Mouse (Mus musculus) CD4-positive naive resting alpha-beta T cell, adult 57 days (primary cell): ENCODE measurements around the gene Calcoco2. TPM values are rescaled to one million over a fixed set of nuclear protein-coding genes. Genes with fewer than 3 reads are reported as not detected.

Experiments used
- total RNA-seq: library from RNA; stranded (reverse); gene quantifications from one replicate; pipeline ENCODE4 v1.2.4, GENCODE M21; 2023

Calcoco2 gene
- not detected for total RNA-seq

GRCm38 (mm10) chr11:96111751-96112150 lies at the start of gene Calcoco2:
TSS of gene Calcoco2 (minus strand) at chr11:96111964.

DNA sequence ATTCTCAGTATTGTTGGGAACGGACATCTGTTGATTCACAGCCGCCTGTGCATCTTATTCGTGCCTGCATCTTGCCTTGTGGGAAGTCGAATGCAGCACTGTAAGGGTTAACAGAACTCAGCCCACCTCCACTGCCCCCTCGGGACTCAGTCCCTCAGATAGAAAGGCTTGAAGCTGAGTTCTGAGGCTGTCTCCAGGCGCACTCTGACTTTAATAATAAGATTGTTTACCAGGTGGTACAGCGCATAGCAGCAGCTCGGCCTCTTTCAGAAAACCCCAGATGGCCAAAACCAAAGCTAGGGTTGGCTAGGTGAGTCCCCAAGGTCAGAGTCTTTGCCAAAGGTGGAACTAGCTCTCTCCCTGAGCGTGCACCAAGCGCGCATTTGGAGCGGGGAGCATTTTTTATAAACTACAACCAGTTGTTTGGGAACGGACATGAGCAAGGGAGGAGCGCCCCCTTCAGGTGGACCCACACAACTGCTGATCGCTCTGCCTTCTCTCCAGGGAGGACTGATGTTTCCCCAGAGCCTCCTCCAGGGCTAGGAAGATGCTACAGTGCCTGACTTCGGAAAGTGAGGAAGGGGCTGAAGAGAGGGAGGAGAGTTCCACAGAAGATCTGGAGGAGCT lies 21.6 kb upstream of the Calcoco2 start, which contains the start of gene Ttll6:
Gene Ttll6 (plus strand): TSS at position 548 of the 627 bp plus-strand sequence.

DNA sequence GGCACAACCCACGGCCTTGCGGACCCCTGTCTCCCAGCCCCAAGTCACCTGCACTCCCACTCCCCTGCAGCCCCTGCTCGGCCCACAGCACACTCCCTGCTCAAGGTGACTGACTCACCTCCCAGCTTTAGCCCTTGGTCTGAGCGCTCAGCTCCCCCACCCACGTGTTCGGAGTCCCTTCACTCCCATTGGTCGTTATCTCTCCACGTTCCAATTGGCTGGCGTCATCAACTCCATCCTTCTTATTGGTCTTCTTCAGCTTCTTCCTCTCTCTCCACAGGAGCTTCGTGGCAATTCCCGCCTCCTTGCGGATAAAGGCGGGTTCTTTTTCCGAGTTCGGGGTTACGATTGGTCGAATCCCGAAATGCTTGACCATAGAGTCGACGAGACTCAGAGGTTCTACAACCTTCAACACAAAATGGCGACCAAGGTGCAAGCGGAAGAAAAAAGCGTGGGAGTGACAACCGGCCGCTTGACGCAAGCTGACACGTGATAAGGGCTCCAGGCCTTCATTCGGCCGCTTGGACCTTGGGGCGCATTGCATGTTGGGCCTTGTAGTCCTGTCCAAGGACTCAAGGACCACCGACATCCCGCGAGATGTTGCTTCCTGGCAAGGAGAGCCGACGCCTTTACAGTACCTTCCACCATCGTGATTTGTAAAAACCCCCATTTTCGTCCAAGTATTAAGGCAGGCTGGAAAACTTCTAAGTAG lies 36.1 kb downstream of the Calcoco2 start, which contains the start of gene Atp5g1:
Gene Atp5g1 (minus strand): TSS at position 162 of the 712 bp plus-strand sequence.

DNA sequence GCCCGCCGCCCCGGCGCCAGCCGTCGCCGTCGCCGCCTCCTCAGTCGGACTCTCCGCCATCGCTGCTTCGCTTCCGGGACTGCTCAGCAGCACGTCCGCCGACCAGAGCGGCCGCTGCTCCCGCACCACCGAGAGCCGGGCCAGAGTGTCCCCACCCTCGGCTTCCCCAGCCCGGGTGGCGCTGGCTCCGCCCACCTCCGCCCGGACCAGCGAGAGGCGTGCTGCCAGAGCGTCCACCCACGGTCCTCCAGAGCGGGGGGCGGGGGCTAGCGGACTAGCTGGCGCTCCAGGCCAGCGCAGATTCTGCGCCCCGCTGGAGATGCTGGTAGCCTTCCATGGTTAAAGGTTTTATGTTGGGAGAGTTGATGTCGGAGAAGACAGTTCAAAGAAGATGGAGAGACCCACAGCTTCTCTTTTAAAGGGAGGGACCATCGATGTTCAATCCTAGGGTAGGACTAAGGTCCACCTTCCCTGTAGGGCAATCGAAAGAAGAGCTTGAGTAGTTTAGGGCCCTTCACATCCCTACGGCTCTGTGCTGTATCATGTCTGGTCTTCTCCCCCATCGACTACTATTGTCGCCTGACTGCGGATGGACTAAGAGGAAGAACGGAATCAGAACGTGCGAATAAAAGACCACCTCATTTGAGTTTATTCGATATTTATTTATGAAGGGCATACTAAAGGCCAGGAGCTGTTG lies 46.4 kb downstream of the Calcoco2 start, which contains the start of gene Ube2z:
Gene Ube2z (minus strand): TSS at position 174 of the 697 bp plus-strand sequence.

Other genes starting within 250 kb of the Calcoco2 start
- gene B4galnt2, start 197.1 kb downstream of the Calcoco2 start, total RNA-seq, result not detected
- gene Igf2bp1, start 106.0 kb downstream of the Calcoco2 start, total RNA-seq, result not detected
- gene Gip, start 87.4 kb downstream of the Calcoco2 start, total RNA-seq, result not detected
- 46.4 TPM for gene Snf8, start 77.1 kb downstream of the Calcoco2 start, total RNA-seq
- gene Ube2z, start 46.6 kb downstream of the Calcoco2 start, total RNA-seq, result 43.2 TPM
- gene Atp5g1, start 36.3 kb downstream of the Calcoco2 start, total RNA-seq, result 110 TPM
- not detected for gene Ttll6, start 21.8 kb upstream of the Calcoco2 start, total RNA-seq
- not detected for gene Hoxb13, start 82.4 kb upstream of the Calcoco2 start, total RNA-seq
- gene Hoxb9, start 159.5 kb upstream of the Calcoco2 start, total RNA-seq, result not detected
- gene Hoxb8, start 169.9 kb upstream of the Calcoco2 start, total RNA-seq, result not detected
- not detected for gene Hoxb7, start 174.7 kb upstream of the Calcoco2 start, total RNA-seq
- not detected for gene Hoxb6, start 180.5 kb upstream of the Calcoco2 start, total RNA-seq
- not detected for gene Hoxb5, start 191.4 kb upstream of the Calcoco2 start, total RNA-seq
- 0.59 TPM for gene Hoxb4, start 206.3 kb upstream of the Calcoco2 start, total RNA-seq
- not detected for gene Hoxb3, start 211.4 kb upstream of the Calcoco2 start, total RNA-seq
- gene Hoxb2, start 238.6 kb upstream of the Calcoco2 start, total RNA-seq, result not detected